Mouse (Mus musculus) c-Kit-positive CD71-negative TER-119-negative erythroid progenitor cells, embryonic 14.5 days (primary cell): ENCODE data around the gene Ppef2.

Source experiments
- DNase-seq: peaks from one replicate; pipeline ENCODE4 v3.0.0-alpha.2; 2013; ENCODE audit warnings: low read depth

Ppef2 gene

GRCm38 (mm10) chr5:92256218-92256617, at the start of gene Ppef2:
Gene Ppef2 (minus strand): TSS chr5:92256278.
- no peak for DNase-seq

GRCm38 (mm10) chr5:92304291-92304690, 48.2 kb upstream of the Ppef2 start:
- DNase-seq = no peak

- DNase-seq = no peak
These were observed 46.2 kb upstream of the Ppef2 start for GRCm38 (mm10) chr5:92302149-92302840.

- DNase-seq = no peak
These were observed 38.4 kb upstream of the Ppef2 start for GRCm38 (mm10) chr5:92294525-92294924.

- DNase-seq = no peak
These were observed 35.8 kb upstream of the Ppef2 start for GRCm38 (mm10) chr5:92291652-92292414.

GRCm38 (mm10) chr5:92287840-92288239, 31.8 kb upstream of the Ppef2 start:
- no peak for DNase-seq

- no peak for DNase-seq
These were observed 27.0 kb upstream of the Ppef2 start for GRCm38 (mm10) chr5:92283107-92283506.

- DNase-seq = no peak
These were observed 26.5 kb upstream of the Ppef2 start for GRCm38 (mm10) chr5:92282571-92282970.

GRCm38 (mm10) chr5:92278942-92279537, 23.0 kb upstream of the Ppef2 start:
- peak; percentile 30 for DNase-seq

GRCm38 (mm10) chr5:92277437-92278394, 21.6 kb upstream of the Ppef2 start, which contains the start of gene Naaa:
Gene Naaa (minus strand): TSS chr5:92278170.
- DNase-seq = peak; percentile 67

- DNase-seq = no peak
These were observed 14.4 kb upstream of the Ppef2 start for GRCm38 (mm10) chr5:92270496-92270895.

GRCm38 (mm10) chr5:92263761-92264359, 7.8 kb upstream of the Ppef2 start:
- no peak for DNase-seq

GRCm38 (mm10) chr5:92262646-92263045, 6.6 kb upstream of the Ppef2 start:
- no peak for DNase-seq

GRCm38 (mm10) chr5:92254476-92254875, 1.6 kb downstream of the Ppef2 start:
- DNase-seq = no peak

GRCm38 (mm10) chr5:92252797-92253343, 3.2 kb downstream of the Ppef2 start:
- no peak for DNase-seq

GRCm38 (mm10) chr5:92252031-92252430, 4.0 kb downstream of the Ppef2 start:
- no peak for DNase-seq

- DNase-seq = no peak
These were observed 7.5 kb downstream of the Ppef2 start for GRCm38 (mm10) chr5:92248614-92249013.

- peak; percentile 52 for DNase-seq
These were observed 10.6 kb downstream of the Ppef2 start for GRCm38 (mm10) chr5:92245483-92245882.

- no peak for DNase-seq
These were observed 11.2 kb downstream of the Ppef2 start for GRCm38 (mm10) chr5:92244900-92245299.

- DNase-seq = no peak
These were observed 15.3 kb downstream of the Ppef2 start for GRCm38 (mm10) chr5:92240769-92241168.
